Mouse (Mus musculus): ENCODE data around the gene Actr8. TPM values are rescaled to one million over a fixed set of nuclear protein-coding genes. Genes with fewer than 3 reads are reported as not detected.

Gene Actr8
- total RNA-seq (2015), result 16.3 and 20.1 TPM in 2 replicates
- 27.9 and 29.7 TPM in 2 replicates for total RNA-seq (2017)

DNA sequence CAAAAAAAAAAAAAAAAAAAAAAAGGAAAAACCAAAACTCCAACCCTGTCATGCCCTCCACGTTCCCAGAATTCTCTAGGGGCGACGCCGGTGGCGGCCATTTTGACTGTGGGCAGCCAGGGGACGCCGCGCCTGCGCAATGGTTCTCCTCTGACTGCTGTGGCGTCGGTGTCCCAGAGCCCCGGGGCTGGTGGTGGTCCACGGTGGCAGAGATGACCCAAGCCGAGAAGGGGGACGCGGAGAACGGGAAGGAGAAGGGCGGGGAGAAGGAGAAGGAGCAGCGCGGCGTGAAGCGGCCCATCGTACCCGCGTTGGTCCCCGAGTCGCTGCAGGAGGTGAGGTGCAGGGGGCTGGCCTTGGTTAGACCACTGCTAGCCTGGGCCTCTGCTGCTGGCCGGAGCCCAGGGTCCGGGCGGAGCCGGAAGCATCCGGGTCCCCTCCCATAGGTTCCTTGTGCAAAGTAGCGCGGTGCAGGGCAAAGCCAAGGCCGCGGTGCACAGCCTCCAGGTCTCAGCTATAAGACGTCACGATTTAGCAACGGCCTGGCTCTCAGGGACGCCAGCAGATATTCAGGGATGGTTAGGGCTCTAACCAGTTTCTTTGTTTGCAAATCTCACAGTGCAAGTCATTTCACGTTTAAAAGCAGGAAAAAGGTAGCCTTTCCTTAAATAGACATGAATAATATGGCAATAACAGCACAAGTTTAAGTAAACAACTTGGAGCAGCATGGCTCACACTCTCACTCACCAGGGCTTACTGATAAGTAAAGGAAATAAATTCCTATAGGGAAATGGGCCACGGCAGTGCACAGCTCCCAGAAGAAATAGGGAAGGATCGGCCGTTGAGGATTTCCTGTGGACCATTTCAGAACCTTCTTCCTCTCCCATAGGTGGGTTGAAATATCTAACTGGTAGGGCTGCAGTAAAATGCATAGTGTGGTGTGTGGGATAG lies at the start of gene Actr8:
Gene Actr8 (plus strand): TSS at position 84 of the 951 bp plus-strand sequence.
- peak; percentile 88 for ATAC-seq (replicated peaks; ENCODE audit: poor library complexity)

DNA sequence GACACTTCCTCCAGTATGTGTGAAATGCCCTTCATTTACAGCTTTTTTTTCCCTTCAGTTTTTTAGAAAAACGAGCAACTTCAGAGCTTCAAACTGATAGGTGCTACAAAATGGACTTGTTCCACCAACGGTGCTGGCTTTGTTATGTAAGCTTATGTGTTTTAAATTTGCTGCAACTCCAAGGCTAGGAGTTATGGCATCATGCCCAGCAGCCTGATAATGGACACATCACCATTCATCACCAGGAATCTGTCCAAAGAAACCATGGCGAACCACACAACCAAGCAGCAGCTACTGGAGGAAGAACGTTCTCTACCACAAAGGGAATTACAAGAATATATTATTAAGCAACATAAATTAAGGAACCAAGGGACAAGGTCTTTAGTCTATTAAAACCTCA lies 49.2 kb upstream of the Actr8 start:
- no peak for ATAC-seq (replicated peaks; ENCODE audit: poor library complexity)

DNA sequence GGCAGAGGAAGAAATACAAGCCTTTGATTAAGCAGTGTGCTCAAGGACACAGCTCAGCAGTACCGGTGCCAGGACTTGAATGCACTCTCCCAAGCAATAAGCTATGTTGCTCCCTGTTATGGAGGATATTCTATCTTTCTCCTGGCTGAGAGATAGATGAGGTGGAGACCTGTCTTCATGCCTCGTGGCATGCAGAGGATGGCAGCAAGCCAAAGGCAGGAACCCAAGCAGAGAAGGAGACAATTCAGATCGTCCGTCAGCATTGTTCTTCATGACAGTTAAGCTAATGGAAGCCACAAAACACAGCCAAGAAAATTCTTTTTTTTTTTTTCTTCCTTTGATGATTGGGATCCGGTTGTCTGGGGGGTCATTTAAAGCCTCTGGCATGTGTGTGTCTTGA lies 42.6 kb upstream of the Actr8 start:
- ATAC-seq (replicated peaks; ENCODE audit: poor library complexity), result no peak

GRCm38 (mm10) chr14:29937466-29937865 lies 40.7 kb upstream of the Actr8 start:
- ATAC-seq (replicated peaks; ENCODE audit: poor library complexity), result no peak

DNA sequence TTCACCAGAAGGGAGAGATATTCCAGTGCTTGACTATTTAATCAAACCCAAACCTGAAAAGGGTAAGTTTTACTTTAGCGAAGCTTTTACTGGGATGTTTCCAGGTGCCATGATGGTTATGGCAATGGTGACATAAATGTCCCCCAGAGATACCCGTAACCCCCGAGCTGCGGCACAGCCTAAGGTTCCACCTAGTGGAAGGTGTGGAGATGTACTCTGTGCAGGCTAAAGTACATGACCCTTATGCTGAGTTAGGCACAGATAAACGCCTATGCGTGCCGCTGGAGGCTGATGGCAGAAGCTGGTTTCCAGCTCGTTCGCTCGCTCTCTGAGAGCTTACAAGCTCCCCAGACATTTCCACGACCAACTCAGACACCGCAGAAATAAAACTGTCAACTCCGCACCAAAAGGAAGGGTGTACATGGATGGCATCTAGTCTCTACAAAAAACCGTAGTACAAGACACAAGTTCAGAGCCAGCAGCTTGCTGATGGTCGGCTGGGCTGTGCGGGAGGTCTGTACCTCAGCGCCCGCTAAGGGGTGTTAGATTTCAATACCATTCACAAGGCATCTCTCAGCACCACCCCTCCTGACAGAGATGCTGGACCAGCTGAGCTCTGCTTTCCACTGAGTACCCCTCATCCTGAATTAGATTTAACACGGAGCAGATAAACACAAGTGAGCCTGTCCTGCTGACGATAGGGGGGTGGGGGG lies 38.4 kb upstream of the Actr8 start:
- 0 out of 2 replicates have a peak, but pooled peaks have one; percentile 22 for ATAC-seq (replicated peaks; ENCODE audit: poor library complexity)

DNA sequence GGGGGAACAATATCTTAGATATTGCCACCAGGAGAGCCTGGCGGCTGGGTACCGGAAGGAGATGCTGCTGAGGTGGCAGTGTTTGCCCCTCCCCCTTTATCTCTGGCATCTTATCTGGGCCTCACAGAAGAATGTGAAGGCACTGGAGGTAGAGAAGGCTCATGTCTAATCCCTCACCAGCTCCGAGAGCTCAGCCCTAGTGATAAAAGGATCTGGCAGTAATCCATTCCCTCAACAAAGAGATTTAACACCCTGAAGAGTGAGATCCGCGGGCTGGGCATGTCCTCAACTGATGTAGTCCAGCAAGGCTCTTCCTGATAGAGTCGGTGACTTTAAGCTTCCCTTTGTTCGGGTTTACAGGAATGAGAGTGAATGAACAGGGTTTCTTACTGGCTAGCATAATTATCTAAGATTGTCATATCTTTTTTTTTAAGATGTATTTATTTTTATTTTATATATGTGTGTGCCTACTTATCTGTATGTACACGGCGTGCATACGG lies 37.8 kb upstream of the Actr8 start:
- peak; percentile 70 for ATAC-seq (replicated peaks; ENCODE audit: poor library complexity)

DNA sequence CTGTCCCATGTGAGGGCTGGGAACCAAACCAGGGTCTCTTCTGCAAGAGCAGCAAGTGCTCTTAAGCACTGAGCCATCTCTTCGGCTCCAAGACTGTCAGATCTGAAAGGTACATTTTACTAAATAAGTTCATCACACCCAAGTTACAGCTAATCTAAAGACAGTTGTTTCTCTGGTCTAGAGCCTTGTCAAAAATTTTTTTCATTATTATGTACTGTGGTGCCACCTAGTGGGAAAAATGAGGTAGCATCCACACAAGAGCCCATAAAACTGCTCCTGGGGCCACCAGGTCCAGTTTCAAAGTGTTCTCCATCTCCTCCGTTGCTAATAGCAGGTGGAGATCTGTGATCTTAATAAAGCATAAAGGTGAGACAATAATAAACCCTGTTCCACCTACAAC lies 37.3 kb upstream of the Actr8 start:
- ATAC-seq (replicated peaks; ENCODE audit: poor library complexity), result peak; percentile 78

DNA sequence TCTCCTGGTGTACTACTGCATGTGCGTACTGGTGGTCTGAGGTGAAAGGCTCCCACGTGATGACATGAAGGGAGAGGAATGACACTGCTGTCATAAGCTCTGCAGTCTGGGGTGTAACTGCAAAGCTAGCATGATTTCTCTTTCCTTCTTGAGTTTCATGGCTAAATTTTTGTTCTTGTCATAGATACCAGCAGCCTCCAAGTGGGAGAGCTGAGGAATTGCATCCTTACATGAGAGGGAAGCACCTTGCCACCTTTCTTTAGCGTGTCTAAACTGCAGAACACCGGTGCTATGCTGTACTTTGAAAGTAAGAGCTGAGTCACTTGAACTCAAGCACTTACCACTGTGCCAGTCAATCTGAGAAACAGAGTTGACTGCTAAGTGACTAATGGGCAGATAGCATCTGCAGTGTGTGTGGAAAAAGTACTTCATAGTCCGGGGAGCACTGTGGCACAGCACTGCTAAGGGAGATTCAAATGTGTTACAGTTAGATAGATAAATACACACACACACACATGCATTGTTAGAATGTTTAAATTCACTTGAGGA lies 31.3 kb upstream of the Actr8 start:
- no peak for ATAC-seq (replicated peaks; ENCODE audit: poor library complexity)

- peak; percentile 99 for ATAC-seq (replicated peaks; ENCODE audit: poor library complexity)
These were observed 27.3 kb upstream of the Actr8 start for GRCm38 (mm10) chr14:29950805-29951204.

DNA sequence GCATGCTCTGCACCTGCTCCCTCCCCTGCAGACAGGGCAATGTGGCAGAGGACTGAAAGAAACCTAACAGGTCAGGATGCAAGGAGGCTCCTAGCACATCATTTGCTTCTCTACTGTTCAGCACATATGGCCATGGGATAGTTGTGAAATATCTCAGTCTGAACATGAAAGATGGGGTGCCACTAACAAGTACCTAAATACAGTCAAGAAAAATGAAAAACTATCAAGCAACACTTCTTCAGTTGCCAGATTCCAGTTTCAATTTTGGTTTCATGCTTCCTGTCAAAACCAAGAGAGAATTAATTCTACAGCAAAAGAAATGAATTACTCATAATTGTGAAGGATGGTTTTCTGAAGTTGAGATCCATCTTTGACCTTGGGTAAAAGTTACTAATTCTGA lies 20.7 kb upstream of the Actr8 start:
- ATAC-seq (replicated peaks; ENCODE audit: poor library complexity), result no peak

DNA sequence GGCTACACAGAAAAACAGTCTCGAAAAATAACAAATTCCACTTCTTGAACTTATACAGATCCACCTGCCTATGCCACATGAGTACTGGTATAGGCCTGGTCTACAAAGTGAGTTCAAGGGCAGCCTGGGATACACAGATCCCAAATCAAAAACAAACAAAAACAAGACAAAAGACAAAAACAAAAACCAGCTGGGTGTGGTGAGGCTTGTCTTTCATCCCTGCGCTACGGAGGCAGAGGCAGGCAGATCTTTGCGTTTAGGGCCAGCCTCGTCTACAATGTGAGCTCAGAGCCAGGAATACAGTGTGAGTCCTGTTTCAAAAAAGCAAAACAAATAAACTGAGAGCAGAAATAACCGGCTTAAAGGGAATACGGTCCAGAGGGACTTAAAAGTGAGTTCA lies 10.5 kb upstream of the Actr8 start:
- ATAC-seq (replicated peaks; ENCODE audit: poor library complexity), result no peak

DNA sequence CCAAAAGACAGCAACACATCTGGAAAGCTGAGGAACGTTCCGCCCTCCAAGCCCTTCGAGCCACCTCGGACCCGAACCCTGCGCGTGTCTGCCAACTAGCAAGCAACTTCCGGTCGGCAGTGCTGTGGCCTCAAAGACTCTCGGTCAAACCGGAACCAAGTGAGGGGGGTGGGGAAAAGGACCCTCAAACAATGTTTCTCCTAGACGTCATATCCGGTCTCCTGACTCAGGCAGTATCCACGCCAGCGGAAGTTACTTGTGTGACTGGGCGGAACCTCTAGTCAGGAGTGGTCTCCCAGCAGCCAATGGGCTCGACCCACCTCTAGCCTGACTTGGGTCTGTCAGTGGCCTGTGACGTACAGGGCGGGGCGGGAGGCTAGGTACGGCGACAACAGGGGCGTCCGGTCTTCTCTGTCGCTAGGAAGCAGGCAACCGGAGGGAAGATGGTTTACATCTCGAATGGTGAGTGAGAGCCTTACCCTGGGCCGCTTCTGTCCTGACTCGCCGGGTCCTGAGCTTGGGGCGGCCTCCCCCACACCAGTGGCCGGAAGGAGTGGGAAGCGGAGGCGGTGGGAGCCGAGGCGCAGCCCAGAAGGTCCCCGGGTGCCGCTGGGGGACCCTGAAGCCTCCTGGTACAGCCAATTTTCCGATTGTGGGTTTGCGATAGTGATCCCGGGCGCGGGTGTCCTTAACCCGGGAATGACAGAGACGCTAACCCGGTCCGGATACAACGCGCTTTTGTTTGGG lies 9.9 kb upstream of the Actr8 start, which contains the start of gene Selenok:
Gene Selenok (plus strand): TSS at position 234 of the 747 bp plus-strand sequence.
- peak; percentile 98 for ATAC-seq (replicated peaks; ENCODE audit: poor library complexity)

DNA sequence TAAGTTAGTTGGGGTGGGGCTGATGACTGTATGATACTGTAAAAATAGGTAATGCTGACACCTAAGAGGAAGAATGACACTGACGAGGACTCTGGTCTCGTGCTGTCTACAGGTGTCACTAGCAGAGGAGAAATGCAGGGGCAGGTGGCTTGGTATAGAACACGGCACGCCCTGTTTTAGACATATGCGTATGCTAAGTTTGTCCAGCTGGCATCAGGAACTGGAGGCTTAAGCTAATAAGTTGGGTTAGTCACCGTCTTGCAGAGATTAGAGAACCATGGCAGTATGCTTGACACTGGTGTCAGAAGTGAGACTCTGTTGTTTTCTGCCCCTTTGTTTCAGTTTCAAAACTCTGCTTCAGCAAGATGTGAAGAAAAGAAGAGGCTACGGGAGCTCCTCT lies 6.7 kb upstream of the Actr8 start:
- no peak for ATAC-seq (replicated peaks; ENCODE audit: poor library complexity)

- no peak for ATAC-seq (replicated peaks; ENCODE audit: poor library complexity)
These were observed 6.1 kb upstream of the Actr8 start for GRCm38 (mm10) chr14:29971993-29972392.

DNA sequence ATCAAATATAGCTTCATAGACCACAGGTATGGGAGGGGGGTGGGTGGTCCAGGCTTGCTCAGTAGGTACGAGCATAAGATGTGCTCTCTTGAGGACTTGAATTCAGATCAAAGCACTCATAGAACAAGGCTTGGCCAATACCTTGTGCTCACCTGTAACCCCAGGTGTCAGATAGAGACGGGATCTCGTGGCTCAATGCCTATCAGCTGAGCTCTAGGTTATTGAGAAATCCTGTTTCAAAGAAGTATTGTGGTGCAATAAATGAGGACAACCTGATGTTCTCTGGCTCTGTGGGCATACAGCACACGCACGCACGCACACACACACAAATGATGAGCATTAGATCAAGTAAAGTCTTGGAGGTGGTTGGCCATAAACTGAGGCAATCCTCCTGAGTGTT lies 1.2 kb upstream of the Actr8 start:
- ATAC-seq (replicated peaks; ENCODE audit: poor library complexity), result no peak

GRCm38 (mm10) chr14:29980447-29981205 lies 2.5 kb downstream of the Actr8 start:
- ATAC-seq (replicated peaks; ENCODE audit: poor library complexity), result peak; percentile 62

GRCm38 (mm10) chr14:29986096-29986495 lies 8.0 kb downstream of the Actr8 start:
- ATAC-seq (replicated peaks; ENCODE audit: poor library complexity), result no peak

- no peak for ATAC-seq (replicated peaks; ENCODE audit: poor library complexity)
These were observed 9.1 kb downstream of the Actr8 start for GRCm38 (mm10) chr14:29987276-29987675.

- no peak for ATAC-seq (replicated peaks; ENCODE audit: poor library complexity)
These were observed 9.6 kb downstream of the Actr8 start for GRCm38 (mm10) chr14:29987739-29988138.

DNA sequence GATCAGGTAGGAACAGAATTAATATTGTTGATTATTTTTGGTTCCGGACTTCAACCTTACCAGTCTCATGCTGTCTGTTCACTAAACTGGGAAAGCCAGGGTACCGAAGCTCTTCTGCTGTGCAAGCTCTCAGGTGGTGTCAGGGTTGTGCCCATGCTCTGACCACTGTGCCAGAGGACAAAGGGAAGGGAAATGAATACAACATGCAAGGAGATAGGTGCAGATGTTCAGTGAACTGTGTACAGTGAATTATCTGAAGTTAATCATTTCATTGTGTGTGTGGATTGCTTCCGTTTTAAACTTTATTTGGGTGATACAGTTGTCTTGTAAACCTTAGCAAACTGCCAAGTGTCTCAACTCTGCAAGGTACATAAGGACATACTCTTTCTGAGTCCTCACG lies 10.2 kb downstream of the Actr8 start:
- no peak for ATAC-seq (replicated peaks; ENCODE audit: poor library complexity)
